Mouse (Mus musculus) MN1 (cell line): ENCODE measurements around the gene Gm20662.

ENCODE experiments used
- DNase-seq: peaks from one replicate; pipeline ENCODE4 v3.0.0-alpha.2; 2016; ENCODE audit warnings: low spot score

Gm20662 gene

GRCm38 (mm10) chr9:108090611-108091120, 94.5 kb downstream of the Gm20662 start:
- DNase-seq = no peak

GRCm38 (mm10) chr9:108093586-108093985, 97.4 kb downstream of the Gm20662 start:
- no peak for DNase-seq

- DNase-seq = peak; percentile 91
These were observed 98.2 kb downstream of the Gm20662 start, which contains the start of gene Apeh for GRCm38 (mm10) chr9:108094184-108094941. Gene Apeh, minus strand, starts transcription at chr9:108094606.
